Mouse (Mus musculus): Measurements from ENCODE around the gene Utp11.

GRCm38 (mm10) chr4:124710776-124711291, 17.4 kb upstream of the Utp11 start:
- TF ChIP-seq CTCF (IDR thresholded peaks at IDR 0.05; ENCODE audit: low read depth, low read length): peak; percentile 37; the same call in 1 of the 2 replicates
- no peak for TF ChIP-seq POLR2A (IDR thresholded peaks at IDR 0.05; ENCODE audit: extremely low read depth, insufficient read depth, low read length)
